Mouse (Mus musculus) layer of hippocampus, adult 9-11 months (tissue): ENCODE measurements at regions not wholly inside any gene's neighbourhood (a gene's known extent, or its start where the extent isn't known, plus 50 kb on each side); places are given as distances from the start of the nearest gene placed in this dataset.

Source experiments
- DNase-seq: peaks from one replicate; pipeline ENCODE4 v3.0.0; 2022

DNA sequence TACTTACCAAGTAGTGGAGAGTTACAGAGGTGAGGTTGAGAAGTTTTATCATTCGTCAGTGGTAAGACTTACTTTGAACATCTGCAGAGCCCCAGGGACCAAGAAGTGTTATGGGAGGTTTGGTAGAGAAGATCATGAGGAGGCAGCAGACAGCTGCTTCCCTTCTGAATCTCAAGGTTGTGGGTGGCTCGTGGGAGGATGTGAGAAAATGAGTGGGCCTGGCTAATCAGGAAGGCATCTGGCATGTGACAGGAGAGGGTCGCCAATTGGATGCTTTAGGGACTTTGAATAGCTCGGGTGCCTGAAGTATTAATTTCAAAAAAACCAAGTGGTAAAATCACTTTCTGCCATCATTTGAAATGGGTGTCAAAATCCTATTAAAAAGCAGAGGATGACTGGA is 258.9 kb downstream of the Sqor start:
- peak; percentile 87 for DNase-seq

DNA sequence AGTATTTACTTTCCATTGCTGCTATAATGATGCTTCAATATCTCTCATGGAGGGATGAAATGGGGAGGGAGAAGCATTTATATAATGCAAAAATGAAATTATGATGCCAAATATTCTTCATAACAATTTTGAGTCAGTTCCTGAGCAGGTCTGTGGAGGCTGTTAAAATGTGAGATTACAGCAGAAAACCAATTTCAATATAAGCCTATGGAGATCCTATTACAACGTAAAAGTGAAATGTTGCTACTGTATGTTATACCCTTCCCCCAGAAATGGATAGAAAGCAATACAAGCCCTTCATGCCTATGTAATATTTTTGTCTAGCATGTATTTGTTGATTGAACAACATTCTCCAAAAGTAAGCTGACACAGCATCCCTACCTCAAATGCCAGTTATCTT is 259.3 kb downstream of the Sqor start:
- no peak for DNase-seq

DNA sequence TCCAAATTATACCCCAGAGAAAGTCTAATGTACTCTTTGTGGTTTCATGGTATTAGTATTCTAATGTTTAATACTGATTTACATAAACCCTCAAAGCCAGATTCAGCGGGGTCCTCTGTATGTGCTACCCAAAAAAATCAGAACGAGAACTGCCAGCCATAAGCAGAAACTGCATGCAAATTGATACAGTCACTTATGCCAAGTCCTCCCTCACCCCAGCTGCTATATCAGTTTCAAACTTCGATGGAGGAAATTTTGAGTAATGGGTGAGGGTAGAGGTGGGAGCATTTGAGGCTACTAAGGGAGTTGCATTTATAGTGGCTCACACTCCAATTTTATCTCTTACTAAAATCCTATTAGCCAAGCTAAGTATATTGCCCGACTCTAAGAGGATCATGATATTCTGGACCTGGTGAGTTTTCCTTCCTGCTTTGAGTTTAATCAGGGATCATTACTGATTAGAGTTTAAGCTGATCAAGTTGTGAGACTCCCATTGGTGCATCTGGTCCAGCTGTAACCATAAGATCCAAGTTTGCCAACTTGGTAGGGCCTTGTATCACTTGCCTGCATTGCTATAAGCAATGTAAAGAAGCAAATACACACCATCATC is 260.0 kb downstream of the Sqor start:
- DNase-seq, result peak; percentile 69

DNA sequence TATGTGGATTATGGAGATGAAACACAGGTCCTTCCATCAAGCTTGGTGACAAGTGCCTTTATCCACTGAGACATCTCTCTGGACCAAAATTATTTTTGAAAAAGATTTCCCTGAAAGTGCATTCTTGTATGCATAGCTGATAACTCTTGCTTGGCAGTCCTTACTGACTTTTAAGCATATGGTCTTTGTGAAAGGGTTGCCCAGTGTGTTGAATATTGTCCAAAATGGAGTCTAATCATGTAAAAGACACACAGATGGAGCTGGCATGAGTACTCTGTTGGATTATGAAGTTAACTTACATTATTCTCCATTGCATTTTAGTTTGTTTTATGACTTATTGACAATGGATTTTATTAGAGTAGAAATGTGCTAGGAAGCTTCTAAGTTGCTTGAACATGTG is 282.3 kb downstream of the Sqor start:
- DNase-seq, result no peak

DNA sequence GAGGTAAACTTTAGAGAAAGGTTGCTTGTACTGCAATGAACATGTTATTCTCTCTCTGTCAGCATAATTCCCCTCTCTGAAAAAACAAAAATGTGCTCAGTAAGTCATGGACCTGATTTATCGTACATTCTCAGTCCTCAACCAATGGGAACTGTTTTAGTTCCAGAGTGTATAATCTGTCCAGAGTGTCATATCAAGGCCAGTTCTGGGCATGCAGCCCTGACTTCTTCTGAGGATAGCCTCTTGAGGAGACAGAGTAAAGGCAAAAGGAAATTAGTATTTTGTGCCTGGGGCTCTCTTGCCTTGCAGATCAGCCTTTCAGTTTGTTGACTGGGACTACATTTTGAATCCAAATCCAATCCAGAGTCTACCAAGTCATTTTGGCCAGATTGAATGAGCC is 299.6 kb downstream of the Sqor start:
- DNase-seq, result no peak

DNA sequence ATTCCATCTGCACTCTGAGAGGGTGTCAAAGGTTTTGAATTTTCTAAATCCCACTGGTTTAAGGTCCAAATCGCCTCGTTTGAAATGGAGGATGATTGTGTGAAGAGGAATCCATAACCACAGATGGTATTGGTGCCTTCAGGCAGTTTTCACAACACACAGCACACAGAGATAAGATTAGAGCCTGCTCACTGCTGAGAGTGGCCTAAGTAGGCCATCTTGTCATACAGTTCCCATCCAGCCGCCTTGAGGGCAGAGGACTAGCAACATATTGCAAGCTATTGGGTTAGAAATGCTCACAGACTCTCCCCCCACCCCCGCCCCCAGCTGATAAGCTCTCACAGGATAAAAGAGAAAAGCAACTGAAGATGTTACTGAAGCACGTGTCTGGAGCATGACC is 303.8 kb downstream of the Sqor start:
- DNase-seq, result no peak

DNA sequence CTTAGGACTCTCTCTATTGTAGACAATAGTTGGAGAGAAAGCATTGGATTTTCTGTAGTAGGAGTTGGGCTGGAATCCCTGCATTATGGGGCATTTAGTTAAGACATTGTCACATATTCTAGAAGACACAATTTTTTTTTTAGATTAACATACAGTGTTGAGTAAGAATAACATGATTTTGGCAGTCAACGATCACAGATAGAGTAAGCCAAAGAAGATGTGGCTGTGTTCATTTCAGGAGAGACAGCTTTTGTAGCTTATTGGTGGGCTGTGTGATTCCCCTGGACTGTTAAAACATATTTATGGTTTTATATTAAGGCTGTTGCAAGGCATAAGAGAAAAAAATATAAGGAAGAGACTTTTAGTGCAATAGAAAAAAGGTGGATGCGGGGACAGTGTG is 307.6 kb downstream of the Sqor start:
- no peak for DNase-seq

DNA sequence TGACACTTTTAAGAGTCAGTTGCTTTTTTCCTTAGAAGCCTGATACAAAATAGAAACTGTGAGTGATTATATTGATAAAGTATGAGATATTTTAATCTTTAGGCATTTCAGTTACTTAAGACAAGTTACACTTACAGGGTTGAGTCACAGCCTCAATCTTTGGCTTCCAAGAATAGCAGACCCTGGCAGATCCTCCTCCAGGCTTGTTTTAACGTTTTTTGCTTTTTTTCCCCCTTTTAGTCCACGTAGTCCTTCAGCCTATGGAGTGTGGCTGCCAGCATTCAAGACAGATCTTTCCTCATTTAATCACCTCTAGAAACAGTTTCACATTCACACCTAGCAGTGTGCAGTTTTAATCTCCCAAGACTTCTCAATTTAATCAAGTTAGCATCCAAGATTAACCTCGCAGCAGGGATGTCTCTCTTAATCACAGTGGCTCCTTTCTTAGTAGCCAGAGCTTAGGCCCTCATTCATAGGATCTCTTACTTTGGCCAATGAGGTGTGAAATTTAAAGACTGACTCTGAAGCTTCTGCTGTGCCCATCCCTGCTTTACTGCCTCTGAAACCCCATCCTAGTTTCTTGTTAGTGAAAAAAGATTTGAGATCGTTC is 308.5 kb downstream of the Sqor start:
- no peak for DNase-seq

DNA sequence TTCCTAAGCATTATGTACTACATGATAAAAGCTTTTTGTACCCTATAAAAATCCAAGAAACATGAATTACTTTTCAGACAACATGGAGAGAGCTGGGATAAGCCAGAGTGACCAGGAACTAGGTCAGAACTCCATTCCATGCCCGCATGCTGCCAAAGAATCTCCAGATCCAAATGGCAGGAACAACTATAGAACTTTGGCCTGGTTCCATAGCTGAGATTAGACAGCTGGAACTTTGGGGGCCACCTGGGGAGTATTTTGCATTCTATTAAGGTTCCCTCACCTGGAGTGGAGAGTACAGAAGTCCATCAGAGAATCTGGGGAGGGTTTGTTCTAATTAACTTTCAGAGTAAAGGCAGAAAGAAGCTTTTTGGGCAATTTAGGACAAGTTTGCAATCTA is 327.7 kb downstream of the Sqor start:
- DNase-seq, result no peak

DNA sequence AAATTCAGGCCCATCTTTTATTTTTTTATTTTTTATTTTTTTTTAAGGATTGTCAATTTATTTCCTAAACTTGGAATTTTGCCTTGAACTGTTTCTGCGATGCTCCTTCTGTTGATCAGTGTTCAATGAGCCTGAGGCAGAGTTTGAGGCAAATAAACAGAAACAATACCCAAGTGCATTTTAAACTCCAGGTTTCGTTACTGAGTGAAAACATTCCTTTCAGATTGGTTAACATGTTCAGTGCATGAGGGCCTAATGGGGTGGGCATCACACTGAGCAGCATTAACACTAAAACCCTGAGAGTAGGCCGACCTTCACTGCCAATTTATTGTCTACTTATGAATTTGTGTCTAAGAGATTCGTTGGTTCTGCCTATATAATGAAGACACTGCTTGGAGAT is 338.5 kb downstream of the Sqor start:
- DNase-seq, result no peak

DNA sequence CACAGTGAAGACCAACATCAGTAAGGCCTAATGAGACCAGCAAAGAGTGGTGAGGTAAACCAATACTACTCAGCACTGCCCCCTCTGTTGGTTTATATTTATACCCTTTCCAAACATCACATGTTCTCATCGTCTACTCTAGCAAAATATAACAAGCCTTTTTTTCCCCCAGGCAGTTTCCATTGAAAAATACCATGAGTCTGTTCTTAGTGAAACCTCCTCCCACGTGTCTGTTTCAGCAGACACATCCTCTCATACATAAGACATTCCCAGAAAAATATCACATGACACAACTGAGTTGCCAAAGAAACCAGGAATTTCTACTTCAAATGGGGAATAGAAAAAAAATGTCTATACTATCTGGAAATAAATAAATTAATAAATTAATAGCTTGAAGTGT is 366.5 kb downstream of the Sqor start:
- DNase-seq, result no peak

DNA sequence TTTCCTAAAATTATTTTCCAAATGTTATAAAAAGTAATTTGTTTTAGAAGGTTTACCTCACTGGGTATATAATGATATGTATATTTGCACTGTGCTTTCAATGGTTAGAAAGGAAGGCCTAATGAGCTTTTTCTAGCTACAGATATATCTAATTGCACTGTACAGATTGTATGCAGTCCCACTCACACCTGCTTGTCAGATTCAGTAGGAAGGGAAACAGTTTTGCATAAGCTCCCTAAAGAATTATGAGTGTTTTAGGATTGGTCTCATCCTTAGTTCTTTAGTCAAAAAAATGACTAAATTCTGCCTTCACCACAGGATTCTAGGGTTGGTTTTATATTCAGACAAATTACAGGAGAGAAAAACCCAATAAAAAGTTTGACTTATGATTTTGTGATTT is 388.1 kb downstream of the Sqor start:
- DNase-seq, result peak; percentile 34

DNA sequence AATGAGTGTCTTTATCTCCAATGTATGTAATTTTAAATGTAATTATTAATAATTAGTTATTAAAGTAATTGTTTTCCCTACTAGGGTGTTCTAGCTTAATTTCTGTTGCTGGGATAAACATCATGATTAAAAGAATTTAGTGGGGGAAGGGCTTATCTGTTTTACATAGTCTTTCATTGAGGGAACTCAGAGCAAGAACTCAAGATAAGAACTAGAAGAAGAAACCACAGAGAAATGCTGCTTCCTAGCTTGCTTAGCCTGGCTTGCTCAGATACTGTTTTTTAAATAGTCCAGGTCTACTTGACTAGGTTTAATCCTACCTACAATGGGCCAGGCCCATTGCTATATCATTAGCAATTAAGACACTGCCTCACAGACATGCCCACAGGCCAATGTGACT is 400.3 kb downstream of the Sqor start:
- DNase-seq, result no peak

DNA sequence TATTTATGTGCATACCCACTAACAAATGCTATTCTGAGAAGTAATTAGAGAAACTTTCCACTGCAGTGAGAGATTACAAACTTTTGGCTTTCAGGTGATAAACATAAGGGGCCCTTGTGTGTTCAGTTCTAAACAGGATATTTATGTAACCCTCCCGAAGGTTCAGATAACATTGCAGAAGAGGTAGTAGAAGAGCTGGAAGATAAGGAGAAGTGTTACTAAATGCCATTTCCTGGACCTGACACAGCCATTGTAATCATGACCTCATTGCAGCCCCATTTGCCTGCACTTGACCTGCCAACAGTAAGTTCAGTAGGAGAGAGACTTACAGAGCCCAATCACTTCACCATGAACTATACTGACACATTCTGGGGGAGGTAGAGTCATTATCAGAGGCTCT is 405.6 kb downstream of the Sqor start:
- no peak for DNase-seq

DNA sequence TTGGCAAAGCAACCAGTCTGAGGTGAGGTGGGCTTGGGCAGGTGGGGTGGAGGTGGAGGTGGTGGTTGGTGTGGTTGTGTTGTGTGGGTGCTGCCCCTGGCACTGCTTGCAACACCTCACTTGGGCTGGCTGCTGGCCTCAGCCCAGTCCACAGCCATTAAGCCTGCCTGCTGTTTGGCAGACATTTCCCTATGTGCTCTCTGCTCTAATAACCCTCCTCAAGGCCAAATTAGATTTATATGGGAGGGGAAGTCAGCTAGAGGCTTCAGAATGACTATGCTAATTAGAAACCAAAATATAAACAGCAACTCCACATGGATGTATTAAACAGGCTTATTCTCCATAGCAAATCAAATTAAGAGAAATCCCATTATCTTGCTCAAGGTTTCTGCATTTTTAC is 417.2 kb downstream of the Sqor start:
- no peak for DNase-seq

DNA sequence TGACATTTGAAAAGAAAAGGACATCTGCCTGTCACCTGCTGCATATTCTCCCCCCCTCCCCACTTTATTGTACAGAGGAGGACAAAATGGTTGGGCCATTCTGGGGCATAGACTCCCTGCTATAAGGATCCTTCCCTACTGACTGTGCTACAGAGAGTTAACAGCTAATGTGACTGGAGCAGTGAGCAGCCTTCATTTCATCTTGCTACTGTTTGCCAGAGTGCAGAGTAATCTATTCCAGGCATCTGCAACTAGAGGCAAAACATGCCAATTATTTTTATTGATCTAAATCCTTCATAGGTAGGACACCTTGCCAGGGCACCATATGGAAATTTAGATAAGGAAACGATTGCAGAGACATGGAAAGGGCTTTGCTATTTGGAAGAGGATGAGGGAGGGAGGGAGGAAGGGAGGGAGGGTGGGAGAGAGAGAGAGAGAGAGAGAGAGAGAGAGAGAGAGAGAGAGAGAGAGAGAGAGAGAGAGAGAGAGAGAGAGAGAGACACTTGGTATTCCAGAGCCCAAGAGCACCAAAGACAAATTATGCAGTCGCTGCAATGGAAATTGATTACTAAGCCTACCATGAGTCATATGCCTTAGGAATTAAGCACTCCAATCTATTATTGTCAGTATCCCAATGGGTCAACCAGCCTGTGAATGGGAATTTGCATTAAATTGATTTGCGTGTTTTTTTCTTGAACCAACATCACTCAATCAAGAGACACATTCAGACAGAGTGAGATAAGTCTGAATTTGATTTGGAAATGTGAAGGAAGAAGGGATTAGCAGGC is 426.0 kb downstream of the Sqor start:
- no peak for DNase-seq

DNA sequence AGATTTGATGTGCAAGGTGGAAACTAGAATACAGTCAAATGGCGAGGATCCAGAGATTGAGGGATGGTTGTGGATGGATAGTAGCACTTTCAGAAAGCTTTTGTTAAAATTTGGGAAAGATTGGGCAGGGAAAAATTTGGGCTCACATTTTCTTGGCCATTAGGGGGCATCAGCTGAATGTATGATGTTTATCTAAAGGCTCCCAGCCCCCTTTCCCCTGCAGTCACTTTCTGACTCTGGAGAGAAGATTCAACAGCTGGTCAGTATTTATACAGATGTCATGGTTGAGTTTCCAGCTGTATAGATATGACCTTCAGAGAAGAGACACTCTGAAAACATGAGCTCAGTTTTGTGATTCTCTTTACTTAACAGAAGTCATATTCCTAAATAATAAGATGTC is 429.5 kb downstream of the Sqor start:
- DNase-seq, result no peak
